Mouse (Mus musculus) right cerebral cortex, adult 18-20 months (tissue): ENCODE results near the gene Adsl.

Experiments
- DNase-seq: peaks from one replicate; pipeline ENCODE4 v3.0.0; 2022; ENCODE audit warnings: mixed read lengths

Adsl gene

DNA sequence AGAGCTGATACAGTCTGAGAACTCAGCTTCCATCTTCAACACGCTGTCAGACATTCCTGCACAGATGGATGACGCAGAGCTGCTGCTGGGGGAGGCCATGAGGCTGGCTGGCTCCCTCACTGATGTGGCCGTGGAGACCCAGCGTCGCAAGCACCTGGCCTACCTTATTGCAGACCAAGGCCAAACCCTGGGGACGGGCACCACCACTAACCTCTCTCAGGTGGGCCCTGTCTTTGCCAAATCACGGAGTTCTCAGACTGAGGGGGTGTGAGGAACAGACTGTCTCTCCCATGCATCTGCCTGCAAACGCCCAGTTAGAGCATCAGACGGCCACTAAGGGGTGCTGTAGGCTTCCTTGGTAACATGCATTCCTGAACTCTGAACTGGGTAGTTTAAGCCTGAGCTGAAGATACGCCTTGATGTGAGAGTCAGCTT is 60.4 kb downstream of the Adsl start:
- DNase-seq = no peak

DNA sequence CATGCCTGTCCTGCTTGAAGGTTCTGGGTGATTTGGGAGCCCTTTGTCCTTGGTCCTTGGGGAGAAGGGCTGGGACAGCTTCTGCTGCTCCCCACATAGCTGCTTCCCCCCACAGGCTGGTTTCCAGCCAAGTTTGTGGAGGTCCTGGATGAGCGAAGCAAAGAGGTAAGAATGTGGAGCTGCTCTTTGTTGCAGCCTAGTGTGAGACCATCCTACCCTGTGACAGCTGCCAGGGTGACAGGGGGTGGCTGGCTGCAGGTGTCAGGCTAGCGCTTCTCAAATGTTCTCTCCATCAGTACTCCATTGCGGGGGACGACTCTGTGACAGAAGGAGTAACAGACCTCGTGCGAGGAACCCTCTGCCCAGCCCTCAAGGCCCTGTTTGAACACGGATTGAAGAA is 61.8 kb downstream of the Adsl start:
- DNase-seq = no peak

DNA sequence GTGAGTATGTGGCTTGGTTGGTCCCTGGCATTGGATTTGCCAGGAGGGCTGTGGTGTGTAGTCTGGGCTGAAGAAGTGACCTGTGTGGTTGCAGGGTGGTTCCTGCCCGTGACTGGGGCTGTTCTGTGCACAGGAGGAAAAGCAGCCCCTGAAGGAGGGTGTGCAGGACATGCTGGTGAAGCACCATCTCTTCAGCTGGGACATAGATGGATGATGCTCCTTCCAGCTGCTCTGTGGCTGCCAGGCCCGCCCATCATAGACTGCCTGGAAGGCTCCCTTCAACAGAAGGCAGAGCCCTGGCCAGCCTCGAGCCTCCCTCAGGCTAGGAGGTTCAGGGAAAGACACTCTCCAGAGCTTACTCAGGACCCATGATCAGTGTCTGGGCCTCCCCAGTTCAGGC is 63.2 kb downstream of the Adsl start:
- no peak for DNase-seq

DNA sequence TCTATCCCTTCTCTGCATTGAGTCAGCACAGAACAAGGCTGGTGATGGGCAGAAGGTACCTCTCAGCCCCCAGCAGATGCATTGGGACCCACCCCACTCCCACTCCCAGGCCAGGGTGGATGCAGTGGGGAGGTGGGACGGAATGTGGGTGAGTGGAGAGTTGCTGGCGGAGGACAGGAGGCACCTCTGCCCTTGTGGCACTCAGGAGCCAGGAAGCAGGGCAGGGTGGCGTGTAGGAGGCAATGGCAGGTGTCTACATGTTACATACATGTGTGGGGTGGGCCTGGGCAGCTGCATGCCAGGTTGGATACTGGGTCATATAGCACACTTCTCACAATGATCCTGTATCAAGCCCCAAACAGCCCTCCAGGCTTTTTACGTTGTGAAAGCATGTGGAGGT is 64.1 kb downstream of the Adsl start:
- no peak for DNase-seq

DNA sequence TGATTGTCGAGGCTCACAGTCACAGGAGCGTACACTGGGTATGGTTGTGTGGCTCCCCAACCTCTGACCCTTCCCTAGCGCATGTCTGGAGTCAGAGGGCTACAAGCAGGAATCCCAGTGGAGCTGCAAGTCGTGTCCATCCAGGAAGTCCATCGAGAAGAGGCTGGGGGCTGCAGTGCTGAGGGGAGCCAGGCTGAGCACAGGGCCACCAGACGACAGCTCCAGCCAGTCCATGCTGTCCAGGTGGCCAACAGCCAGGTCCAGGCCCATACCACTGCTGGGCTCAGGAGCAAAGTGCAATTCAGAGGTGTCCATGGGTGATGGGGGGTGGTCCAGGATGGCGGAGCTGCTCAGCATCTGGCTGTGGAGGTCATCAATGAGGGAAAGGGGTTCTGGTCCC is 64.9 kb downstream of the Adsl start:
- DNase-seq = no peak

DNA sequence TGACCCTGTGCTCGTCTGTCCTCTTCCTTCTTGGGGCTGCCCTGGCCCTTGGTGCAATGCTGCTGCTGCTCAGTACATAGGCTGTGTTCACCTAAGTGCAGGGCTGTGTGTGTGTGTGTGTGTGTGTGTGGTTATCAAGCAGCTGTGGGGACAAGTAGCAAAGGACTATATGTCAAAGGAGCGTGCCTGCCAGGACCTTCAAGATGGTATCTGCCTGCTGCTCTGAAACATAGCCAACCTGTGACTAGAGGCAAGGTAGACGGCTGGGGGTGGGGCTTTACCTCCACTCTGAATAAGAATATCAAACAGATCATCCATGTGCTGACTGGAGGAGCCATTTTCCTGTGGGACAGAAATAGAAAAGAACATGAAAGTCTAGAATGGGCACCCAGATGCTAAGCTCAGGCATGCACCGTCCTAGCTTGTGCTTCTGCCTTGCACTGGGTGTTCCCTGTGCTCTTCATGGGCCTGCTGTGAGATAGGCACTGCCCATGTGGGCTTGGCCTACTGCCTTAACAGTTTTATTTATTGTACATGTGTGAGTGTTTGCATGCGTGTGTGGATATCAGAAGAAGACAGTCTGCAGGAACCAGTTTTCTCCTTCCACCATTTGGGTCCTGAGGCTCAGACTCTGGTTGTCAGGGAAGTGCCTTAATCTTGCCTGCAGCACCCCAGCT is 66.9 kb downstream of the Adsl start:
- DNase-seq = no peak

DNA sequence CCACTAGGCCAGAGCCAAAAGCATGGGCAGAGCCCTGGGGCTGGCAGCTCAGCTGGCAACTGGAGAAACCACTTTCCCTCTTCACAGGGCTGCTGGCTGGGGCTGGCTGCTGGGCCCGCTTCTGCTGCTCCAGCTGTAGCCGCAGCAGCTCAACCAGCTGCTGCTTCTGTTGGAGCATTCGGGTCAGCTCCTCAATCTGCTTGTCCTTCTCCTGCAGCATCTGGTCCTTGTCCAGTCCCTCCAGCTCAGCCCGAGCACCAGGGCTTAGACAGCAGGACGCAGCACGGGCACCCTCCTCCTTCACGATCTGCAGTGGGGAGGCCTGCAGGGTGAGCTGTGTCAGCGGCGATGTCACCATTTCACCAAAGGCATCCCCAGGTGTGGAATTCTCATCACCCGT is 68.2 kb downstream of the Adsl start:
- no peak for DNase-seq

DNA sequence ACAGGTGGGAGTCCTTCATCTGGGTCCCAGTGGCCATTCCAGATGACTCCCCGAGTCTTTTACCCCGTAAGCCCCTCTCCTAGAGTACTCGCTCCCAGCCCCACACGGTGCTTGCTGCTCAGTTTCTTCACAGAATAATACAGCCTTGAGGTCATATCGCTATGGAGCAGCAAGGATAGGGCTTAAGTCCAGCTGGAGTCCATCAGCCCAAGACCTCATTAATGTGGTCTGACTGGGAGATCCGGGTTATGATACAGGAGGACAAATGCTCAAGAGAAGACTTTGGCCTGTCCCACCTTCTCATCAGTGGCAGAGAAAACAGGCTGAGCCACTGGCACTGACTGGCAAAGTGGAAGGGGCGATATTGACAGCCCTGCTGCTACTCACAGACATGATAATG is 69.0 kb downstream of the Adsl start:
- no peak for DNase-seq
